Mouse (Mus musculus): ENCODE data around the gene March7.

March7 gene

GRCm38 (mm10) chr2:60216547-60217153 is 7.0 kb downstream of the March7 start:
- DNase-seq = no peak

DNA sequence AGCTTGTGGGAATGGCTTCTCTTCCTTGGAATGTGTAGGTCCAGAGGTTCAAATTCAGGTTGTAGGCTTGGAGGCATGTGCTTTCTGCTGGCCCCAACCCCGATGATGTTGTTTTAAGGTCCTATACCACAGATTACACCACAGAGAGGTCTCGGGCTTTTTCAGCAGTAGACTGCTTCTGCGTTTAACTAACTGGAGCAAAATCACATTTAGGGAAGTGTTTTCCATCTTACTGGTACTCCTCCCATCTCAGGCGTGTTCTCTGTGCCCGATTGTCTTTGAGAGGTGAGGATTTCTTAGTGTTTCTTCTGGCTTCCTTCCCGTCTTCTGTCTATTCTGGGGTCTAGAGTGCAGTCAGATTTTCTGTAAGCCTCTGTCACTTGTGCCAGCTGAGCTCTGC is 7.9 kb downstream of the March7 start:
- no peak for DNase-seq

DNA sequence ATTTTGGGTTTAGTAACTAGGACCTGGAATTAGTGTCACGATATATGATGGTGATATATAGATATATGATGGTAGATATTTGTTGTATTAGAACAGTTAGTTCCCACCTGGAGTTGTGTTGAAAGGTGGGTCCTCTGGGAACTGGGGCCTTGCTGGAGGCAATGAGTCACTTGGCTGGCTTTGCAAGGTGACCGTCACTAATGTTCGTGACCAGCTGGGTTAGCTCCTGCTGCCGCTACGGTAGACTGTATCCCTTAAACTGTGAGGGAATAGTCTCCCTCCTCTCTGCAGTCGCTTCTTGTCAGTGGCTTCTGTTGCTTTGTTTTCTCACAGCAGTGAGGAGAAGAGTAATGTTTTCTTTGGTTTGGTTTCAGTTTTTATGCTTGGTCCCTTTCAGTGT is 11.5 kb downstream of the March7 start:
- no peak for DNase-seq

GRCm38 (mm10) chr2:60221954-60222353 is 12.3 kb downstream of the March7 start:
- no peak for DNase-seq

GRCm38 (mm10) chr2:60223489-60223888 is 13.8 kb downstream of the March7 start:
- DNase-seq = no peak

DNA sequence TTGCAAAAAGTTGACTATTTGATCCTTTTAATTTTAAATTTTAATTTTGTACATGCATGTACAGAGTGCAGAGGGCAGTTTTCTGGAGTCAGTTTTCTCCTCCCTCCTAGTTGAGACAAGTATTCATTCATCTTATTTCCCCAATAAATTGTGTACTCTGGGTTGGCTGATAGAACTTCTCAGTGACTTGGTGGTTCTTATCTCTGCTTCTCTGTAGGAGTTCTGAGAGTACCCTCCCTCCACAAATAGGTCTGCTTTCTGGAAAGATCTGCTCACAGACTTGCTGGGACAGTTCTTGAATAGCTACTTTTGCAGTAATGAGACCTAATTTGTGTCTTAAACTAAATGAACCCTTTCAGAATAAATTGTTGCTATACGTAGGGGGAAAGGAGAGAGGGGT is 18.8 kb downstream of the March7 start:
- DNase-seq = no peak

GRCm38 (mm10) chr2:60230361-60230760 is 20.7 kb downstream of the March7 start:
- DNase-seq = no peak

GRCm38 (mm10) chr2:60233147-60233546 is 23.5 kb downstream of the March7 start:
- no peak for DNase-seq

- no peak for DNase-seq
These were observed 24.8 kb downstream of the March7 start for GRCm38 (mm10) chr2:60234506-60234905.

DNA sequence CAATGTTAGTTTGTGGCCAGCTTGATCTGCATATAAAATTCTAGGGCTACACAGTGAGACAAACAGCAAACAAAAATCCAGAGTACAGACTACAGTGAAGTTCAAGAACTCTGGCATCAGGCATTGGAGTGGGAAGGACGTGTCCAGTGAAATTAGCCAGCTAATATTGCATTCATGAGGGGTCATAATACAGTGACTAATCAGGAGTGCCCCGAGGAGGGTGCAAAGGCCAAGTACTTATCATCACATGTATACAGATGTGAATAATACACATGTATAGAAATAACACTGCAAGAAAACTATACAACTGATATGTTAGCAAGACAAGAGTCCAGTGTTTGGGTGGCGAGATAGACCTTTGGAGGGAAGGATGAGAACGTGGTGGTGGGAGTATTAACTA is 43.1 kb downstream of the March7 start:
- DNase-seq = no peak

DNA sequence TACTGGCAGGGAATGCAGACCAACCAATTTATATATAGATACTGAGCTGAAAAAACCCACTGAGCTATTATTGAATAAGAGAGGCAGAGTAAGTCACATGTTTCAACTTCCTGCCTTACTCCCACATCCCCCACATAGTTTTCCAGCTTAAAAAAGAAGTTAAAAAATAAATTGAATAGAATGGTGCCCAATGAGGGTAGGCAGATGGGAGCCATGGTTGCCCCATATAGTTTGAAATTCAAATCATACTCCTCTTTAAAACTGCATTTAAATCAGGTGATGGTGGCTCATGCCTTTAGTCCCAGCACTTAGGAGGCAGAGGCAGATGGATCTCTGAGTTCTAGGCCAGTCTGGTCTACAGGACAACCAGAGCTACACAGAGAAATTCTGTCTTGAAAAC is 43.8 kb downstream of the March7 start:
- no peak for DNase-seq

GRCm38 (mm10) chr2:60256751-60257150 is 47.1 kb downstream of the March7 start:
- DNase-seq = no peak

GRCm38 (mm10) chr2:60259186-60259585 is 49.5 kb downstream of the March7 start:
- no peak for DNase-seq

GRCm38 (mm10) chr2:60260621-60261350 is 51.1 kb downstream of the March7 start:
- no peak for DNase-seq

DNA sequence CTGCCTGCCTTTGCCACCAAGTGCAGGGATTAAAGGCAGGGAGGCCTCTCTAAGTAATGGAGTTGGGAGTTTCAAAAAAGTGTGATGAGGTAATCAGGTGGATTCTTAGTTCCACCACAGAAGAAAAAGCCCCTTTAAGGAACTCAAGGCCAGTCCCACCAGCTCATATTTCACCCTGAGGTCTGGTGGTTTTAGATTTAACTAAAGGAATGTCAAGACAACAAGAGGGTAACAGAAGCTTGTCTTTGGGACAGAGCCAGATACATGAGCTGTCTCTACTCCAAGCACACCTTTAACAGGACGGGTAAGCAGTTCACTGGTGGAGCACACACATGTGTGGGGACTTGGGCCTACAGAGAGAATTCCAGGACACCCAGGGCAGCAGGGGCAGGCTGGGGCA is 57.9 kb downstream of the March7 start:
- no peak for DNase-seq

GRCm38 (mm10) chr2:60269856-60270479 is 60.3 kb downstream of the March7 start:
- no peak for DNase-seq

DNA sequence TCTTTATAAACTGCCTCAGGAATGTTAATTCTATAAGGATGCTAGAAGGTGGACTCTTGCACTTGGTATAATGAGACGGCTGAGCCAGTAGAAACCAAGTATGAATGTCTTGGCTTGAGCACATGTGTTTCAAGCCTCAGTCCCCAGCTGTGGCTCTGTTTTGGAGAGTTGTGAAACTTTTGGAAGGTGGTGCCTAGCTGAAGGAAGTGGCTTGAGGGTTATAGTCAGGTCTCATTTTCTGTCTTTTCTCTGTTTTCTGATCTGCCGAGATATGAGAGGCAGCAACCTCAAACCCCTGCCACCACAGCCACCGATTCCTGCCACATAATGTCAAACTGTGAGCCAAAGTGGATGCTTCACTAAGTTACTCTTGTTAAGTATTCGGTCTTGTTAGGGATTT is 68.9 kb downstream of the March7 start:
- DNase-seq = no peak

DNA sequence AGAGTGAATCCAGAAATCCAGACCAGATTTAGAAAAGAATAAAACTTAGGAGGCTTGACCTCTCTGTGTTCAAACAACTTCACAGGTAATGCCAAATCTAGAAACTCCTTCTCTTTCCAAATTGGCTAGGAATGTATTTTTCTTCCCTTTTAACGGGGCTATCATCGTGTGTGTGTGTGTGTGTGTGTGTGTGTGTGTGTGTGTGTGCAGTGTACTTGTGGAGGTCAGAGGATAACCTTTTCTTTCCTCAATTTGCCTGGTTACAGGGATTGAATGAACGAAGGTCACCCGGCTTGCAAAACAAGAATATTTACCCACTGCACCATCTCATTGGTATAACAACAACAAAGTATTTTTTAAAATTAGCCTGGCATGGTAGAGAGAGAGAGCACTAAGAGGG is 72.9 kb downstream of the March7 start:
- DNase-seq = no peak

- no peak for DNase-seq
These were observed 73.6 kb downstream of the March7 start for GRCm38 (mm10) chr2:60283208-60283750.

DNA sequence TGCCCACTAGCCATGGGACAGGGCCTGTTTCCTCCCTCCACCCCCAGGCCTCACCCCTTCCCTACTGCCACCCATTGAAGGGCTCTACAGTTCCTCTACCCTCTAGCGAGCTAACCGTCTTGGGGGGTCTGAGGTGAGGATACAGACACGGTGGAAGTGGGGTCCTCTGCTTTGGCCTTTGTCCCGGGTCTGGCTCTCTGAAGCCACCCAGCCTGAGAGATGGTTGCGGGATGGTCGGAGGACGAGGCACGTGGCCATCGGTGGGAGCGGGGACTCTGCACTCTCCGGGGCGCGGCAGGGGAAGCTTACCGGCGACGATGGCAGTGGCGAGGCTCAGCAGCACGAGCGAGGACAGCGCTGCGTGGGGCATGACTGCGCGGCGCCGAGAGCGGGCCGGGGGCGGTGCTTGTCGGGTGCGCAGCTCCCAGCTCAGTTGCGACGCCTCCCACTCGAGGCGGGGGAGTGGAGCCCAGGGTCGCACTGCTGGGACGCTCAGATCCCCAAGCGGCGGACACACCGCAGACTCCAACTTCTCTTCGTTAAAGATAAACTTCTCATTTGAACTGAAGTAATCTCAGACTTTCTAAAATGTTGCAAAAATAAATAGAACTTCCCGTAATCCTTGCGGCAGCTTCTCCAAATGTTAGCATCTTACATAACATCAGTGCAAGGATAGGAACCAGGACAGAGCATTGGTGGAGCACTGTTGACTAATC is 74.2 kb downstream of the March7 start:
- DNase-seq = peak; percentile 26 to 49

- DNase-seq = no peak
These were observed 74.8 kb downstream of the March7 start, which contains the start of gene Cd302 for GRCm38 (mm10) chr2:60284467-60284821. TSS of gene Cd302 (minus strand) at chr2:60284488.

DNA sequence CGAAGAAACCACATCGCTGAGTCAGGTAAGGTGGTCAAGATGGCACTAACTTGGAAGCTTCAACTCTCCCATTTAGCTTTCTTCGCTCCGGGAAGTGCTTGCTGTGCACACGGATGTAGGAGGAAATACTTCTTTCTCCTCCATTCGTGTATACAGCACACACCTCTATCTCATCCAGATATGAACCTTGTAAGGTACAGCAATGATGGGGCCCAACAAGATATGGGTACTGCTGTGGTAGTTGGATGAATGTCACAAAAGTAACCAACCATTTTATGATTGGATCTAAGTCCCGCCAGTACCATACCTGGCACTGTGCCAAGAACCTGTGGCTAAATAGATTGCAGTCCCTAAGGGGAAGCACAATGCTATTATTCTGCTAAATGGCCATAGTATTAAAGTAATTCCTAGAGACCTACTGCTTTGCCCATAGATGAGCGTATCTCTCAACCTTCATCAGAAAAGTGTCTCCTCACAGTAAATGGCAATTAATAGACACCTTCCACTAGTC is 75.5 kb downstream of the March7 start:
- DNase-seq = no peak

GRCm38 (mm10) chr2:60288606-60289005 is 78.9 kb downstream of the March7 start:
- no peak for DNase-seq

Measured in thymus, adult 18-20 months (tissue).